Mouse (Mus musculus) T-cell, adult 2 months (primary cell): ENCODE measurements around the gene Robo3.
A peak's percentile ranks its signal among the peaks of the same experiment; 100 is the strongest.

Experiments used
- DNase-seq: peaks from one replicate; pipeline ENCODE4 v3.0.0; 2022; ENCODE audit warnings: low spot score

The Robo3 gene

DNA sequence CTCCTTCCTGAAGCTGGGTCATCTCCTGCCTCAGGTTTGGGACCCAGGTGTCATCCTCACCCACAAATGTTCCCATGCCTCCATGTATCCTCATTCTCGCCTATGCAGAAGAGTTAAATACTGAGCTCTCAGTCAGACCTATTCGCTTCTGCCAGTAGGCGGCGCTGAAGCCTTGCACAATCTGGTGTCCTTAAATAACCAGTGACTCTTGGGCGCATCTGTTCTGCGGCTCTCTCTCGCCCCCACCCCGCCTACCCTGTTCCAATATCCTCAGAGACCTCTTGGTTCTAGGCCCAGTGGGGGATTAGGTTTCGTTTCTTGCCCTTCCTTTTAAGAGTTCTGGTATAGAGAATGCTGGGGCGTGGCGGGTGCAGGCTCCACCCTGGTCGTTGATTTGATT is 2.5 kb downstream of the Robo3 start:
- peak; percentile 60 for DNase-seq

GRCm38 (mm10) chr9:37429326-37429725 is 3.7 kb downstream of the Robo3 start:
- DNase-seq: no peak

GRCm38 (mm10) chr9:37421239-37421638 is 11.8 kb downstream of the Robo3 start:
- DNase-seq: peak; percentile 45

- peak; percentile 67 for DNase-seq
Measured at GRCm38 (mm10) chr9:37420676-37421075, 12.4 kb downstream of the Robo3 start.

- no peak for DNase-seq
Measured at GRCm38 (mm10) chr9:37418791-37419190, 14.3 kb downstream of the Robo3 start.

- DNase-seq: no peak
Measured at GRCm38 (mm10) chr9:37414666-37415065, 18.4 kb downstream of the Robo3 start.

DNA sequence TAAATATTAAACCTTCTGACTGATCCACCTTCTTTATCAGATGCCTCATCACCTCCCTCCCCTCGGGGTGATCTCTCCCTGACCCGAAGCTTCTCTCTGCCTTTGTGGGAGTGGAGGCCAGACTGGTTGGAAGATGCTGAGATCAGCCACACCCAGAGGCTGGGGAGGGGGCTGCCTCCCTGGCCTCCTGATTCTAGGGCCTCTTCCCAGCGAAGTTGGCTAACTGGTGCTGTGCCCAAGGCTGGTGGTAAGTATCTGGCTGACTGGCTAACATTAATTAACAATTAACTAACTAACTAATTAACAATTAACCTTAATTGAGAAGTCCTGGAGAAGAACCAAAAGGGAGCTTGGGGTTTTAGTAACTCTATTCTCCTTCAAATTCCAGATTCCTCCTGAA is 20.1 kb downstream of the Robo3 start:
- no peak for DNase-seq

DNA sequence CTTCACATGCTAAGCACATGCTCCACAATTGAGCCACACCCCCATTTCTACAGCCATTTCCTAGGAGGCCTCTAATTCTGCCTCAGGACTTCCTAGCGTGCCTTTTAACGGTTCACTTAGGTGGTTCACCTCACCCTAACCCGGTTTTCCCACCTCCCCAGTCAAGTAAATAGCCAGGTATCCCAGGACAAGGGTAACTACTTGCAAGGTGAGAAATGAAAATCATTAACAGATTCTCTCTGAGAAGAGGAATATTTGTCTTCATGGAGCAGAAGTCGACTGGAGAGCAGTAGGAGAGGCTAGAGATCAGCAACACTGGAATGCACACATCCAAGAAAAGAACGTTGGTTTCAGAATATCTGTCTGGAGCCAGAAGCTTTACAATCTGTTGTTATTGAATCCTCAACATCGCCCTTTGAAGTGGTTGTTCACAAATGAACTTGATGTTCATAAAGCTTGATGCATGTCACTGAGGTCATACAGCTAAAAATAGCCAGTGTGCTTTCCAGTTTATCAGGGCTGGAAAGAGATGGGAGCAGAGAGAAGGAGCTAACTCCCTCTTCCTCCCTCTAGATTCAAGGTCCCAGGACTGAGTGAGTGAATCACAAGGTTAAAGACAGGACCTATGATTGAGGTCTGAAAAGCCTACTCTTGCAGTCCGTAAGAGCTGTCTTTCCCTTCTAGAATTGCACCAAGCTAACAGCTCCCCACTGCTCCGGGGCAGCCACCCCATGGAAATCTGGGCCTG is 23.2 kb downstream of the Robo3 start:
- no peak for DNase-seq

- DNase-seq: no peak
Measured at GRCm38 (mm10) chr9:37407850-37408502, 25.1 kb downstream of the Robo3 start.

DNA sequence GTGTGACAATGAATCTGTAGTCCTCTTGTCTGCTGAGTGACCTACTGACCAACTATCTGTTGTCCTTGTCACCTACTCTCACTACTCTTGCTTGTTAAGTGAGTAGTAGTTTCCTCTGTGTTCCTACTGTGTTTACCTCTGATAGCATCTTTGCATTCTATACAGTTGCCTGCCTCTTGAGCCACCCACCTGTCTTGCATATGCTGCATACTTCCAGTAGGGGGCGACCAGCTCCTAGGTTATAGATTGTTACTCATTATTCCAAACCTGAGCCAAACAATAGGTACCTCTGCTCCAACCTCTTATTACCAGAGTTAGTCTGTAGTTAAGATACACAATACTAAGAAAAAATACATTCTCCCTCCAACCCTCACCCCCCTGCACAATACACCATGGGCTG is 26.7 kb downstream of the Robo3 start:
- no peak for DNase-seq

- DNase-seq: no peak
Measured at GRCm38 (mm10) chr9:37403011-37403410, 30.0 kb downstream of the Robo3 start.

GRCm38 (mm10) chr9:37402501-37402900 is 30.5 kb downstream of the Robo3 start:
- DNase-seq: no peak

GRCm38 (mm10) chr9:37401802-37402201 is 31.2 kb downstream of the Robo3 start, which contains the start of gene Robo4:
Gene Robo4 (plus strand): TSS chr9:37401897.
- DNase-seq: no peak

DNA sequence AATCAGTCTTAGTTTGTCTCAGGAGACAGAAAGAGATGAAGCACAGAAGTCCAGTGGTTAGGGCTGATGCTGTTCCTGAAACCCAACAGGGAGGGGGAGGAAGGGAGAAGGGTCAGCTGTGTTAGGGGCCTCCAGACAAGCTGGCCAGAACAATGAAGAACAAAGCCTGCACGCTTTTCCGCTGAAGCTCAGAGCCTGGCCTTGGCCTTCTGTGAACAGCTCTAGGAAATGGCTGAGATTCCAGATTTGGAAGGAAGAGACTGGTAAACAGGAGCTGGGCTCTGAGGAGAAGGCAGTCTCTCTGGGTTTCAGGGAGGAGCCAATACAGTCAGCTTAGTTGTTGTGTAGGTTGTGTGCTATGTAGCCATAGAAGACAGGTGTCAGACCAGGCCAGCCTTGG is 32.5 kb downstream of the Robo3 start:
- no peak for DNase-seq

- DNase-seq: no peak
Measured at GRCm38 (mm10) chr9:37393482-37394131, 39.4 kb downstream of the Robo3 start.

DNA sequence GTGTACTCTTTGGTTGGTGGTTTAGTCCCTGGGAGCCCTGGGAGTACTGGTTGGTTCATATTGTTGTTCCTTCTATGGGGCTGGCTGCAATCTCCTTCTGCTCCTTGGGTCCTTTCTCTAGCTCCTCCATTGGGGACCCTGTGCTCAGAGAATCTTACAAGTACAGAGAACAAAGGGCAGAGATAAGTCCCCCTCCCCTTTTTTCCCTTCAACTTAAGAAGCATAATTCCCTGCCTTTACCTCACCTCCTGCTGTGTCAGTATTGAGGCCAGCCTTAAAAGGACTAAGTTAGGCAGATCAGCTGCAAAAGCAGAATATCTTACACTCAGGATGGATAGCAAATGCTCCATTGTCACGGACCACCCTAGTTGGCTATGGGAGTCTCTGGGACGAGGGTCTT is 41.0 kb downstream of the Robo3 start:
- DNase-seq: no peak

- no peak for DNase-seq
Measured at GRCm38 (mm10) chr9:37390891-37391290, 42.2 kb downstream of the Robo3 start.

- DNase-seq: no peak
Measured at GRCm38 (mm10) chr9:37384284-37385182, 48.5 kb downstream of the Robo3 start.

DNA sequence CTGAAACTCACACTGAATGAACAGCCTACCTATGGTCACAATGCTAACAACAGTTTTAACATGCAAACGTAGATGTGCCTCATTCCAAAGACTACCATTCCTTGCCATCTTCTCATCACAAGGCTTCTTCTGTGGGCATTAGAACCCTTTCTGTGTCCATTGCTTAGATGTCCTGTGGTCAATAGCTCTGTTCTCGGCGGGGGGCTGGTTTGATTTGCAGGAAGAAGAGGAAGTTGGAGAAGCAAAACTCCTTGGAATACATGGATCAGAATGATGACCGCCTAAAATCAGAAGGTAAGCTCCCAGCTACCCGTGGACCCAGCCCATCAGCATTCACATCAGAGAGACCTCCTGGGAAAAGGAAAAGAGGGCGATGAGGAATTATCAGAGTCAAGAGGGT is 49.9 kb downstream of the Robo3 start:
- no peak for DNase-seq

DNA sequence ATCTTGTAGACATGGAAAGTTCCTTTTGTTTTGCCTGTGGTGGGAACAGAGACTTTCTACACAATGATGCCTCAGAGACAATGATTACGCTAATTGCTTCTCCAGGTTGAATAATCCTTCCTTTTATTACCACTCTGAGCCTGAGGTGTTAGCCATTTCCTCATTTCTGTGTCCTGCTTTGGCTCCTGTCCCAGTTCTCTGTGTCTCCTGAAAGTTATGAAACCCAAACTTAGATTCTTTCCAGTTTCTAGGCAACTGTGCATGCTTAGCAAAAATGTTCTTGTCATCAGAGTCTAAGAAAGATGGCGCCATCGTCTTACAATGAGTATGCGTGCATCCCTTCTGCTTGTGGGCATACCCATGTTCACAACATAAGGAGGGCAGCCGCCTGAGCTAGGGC is 57.3 kb downstream of the Robo3 start:
- no peak for DNase-seq

- no peak for DNase-seq
Measured at GRCm38 (mm10) chr9:37371232-37371801, 61.7 kb downstream of the Robo3 start.

DNA sequence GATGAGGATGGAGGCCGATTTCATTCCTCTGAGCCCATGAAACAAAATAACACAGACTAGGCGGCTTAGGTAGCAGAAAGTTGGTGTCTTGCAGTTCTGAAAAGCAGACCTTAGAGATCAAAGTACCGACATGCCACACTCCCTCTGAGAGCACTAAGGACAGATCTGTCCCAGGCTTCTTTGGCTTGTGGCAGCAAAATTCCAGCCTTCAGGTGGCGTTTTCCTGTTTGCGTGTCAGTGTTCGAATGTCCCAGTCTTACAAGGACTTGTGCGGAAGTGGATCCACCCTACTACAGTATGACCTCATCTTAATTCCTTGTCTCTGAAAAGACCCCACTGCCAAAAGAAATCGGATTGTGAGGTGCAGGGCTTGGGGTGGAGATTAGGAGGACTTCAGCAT is 64.2 kb downstream of the Robo3 start:
- DNase-seq: no peak
